Mouse (Mus musculus) intestine, embryonic 15.5 days (tissue): Measurements from ENCODE around the gene Cry1. TPM values are rescaled to one million over a fixed set of nuclear protein-coding genes. Genes with fewer than 3 reads are reported as not detected.

Source experiments
- ATAC-seq: fragments of 200-750 bp; cut with Nextera tagmentation; 2 replicates; pipeline ENCODE4 v1.8.0; 2017; ENCODE audit warnings: moderate TSS enrichment, moderate library complexity
- H3K27ac ChIP-seq: fragments of 300-500 bp; sonication (generic); 2 replicates; pipeline ENCODE4 v1.5.1; 2015; ENCODE audit warnings: mild to moderate bottlenecking, inconsistent platforms
- H3K27me3 ChIP-seq: fragments of 300-500 bp; sonication (generic); replicated peaks from 2 replicates; pipeline ENCODE4 v1.6.1; 2015; ENCODE audit warnings: inconsistent platforms
- H3K36me3 ChIP-seq: fragments of 300-500 bp; sonication (generic); 2 replicates; pipeline ENCODE4 v1.6.1; 2015; ENCODE audit warnings: inconsistent platforms
- H3K4me1 ChIP-seq: fragments of 300-500 bp; sonication (generic); replicated peaks from 2 replicates; pipeline ENCODE4 v1.6.1; 2015; ENCODE audit warnings: inconsistent platforms
- H3K4me2 ChIP-seq: fragments of 300-500 bp; sonication (generic); replicated peaks from 2 replicates; pipeline ENCODE4 v1.6.1; 2015; ENCODE audit warnings: mild to moderate bottlenecking, inconsistent platforms
- H3K4me3 ChIP-seq: fragments of 300-500 bp; sonication (generic); replicated peaks from 2 replicates; pipeline ENCODE4 v1.5.1; 2015; ENCODE audit warnings: inconsistent platforms
- H3K9ac ChIP-seq: fragments of 300-500 bp; sonication (generic); 2 replicates; pipeline ENCODE4 v1.6.1; 2015; ENCODE audit warnings: inconsistent platforms
- H3K9me3 ChIP-seq: fragments of 300-500 bp; sonication (generic); 2 replicates; pipeline ENCODE4 v1.6.1; 2016; ENCODE audit warnings: inconsistent platforms
- WGBS: fragments of 180-500 bp; shearing (Covaris S2); methylation state at CpG from one replicate; pipeline ENCODE4 v1.1.7; 2015; 5-methylcytosine and 5-hydroxymethylcytosine counted together
- polyA plus RNA-seq: library from polyadenylated mRNA; unstranded; fragments of >200 nt; fragmentation: Nextera tagmentation; extraction: Ambion mirVana; gene quantifications from 2 replicates; pipeline ENCODE4 v1.2.1, GENCODE M21; 2015

Cry1 gene
- polyA plus RNA-seq, 1 experiment from 2014 or later, result 28.1 TPM

DNA sequence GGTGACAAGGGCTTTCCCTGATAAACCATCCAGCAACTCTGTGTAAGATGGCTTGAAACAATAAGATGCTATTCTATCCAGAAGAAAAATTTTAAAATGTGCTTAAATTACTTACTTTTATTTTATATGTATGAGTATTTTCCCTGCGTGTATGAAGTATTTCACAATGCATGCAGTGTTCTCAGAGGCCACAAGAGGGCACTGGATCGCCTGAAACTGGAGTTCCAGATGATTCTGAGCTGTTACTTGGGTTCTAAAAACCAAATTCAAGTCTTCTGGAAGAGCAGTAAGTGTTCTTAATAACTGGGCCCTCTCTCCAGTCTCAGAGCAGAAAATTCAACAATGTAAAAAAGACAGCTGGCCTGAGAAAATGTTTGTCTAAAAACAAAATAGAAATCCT is 30.7 kb downstream of the Cry1 start:
- WGBS, result 10% methylated on average over 2 of the region's 2 CpGs
- Histone ChIP-seq H3K27me3 (no peaks in the 10 kb centered on the region), H3K4me2 (no peak overlapping the region), H3K9me3 (no peaks in the 10 kb centered on the region), H3K27ac (no peak overlapping the region), H3K36me3 (no peaks in the 10 kb centered on the region), H3K9ac (no peak overlapping the region), H3K4me3 (no peak overlapping the region), H3K4me1 (no peaks in the 10 kb centered on the region)
- ATAC-seq, result no peak

DNA sequence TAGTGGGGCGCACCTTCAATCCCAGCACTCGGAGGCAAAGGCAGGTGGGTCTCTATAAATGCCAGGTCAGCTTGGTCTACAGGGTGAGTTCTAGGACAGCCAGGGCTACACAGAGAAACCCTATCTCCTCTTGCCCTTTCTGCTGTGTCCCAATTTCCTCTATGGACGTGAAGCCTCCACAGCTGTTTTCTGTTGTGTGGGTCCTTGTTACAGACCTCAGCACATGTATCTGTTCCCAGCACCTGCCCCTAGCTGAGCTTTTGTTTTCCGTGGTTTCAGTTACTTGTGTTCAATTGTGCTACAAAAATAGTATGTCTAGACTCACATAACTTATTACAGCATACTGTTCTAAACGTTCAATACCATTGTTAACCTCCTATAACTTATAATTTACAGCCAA is 35.6 kb downstream of the Cry1 start:
- H3K4me1 ChIP-seq, result no peaks in the 10 kb centered on the region
- WGBS, result 90% methylated on average over 5 of the region's 5 CpGs
- no peak overlapping the region for H3K4me2 ChIP-seq
- no peaks in the 10 kb centered on the region for H3K27me3 ChIP-seq
- no peak overlapping the region for H3K27ac ChIP-seq
- ATAC-seq, result no peak
- no peak overlapping the region for H3K9ac ChIP-seq
- H3K4me3 ChIP-seq, result no peak overlapping the region
- no peaks in the 10 kb centered on the region for H3K9me3 ChIP-seq
- H3K36me3 ChIP-seq, result no peaks in the 10 kb centered on the region

DNA sequence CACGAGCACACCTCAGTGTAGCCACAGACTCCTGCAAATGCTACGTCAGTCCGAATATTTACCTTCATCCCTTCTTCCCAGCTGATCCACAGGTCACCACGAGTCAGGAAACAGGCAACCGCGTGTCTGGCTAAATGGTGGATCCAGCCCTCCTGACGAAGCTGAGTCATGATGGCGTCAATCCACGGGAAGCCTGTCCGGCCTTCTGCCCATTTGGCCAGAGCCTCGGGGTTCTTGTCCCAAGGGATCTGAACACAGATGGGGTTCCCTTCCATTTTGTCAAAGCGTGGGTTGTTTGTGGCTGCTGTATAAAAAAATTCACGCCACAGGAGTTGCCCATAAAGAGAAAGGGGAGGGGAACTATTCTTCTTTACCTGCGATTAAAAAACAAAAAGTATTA is 38.6 kb downstream of the Cry1 start:
- H3K9ac ChIP-seq, result no peak overlapping the region
- WGBS, result 85% methylated on average over 14 of the region's 14 CpGs
- no peaks in the 10 kb centered on the region for H3K36me3 ChIP-seq
- ATAC-seq, result no peak
- no peak overlapping the region for H3K4me2 ChIP-seq
- H3K9me3 ChIP-seq, result no peaks in the 10 kb centered on the region
- H3K4me3 ChIP-seq, result no peak overlapping the region
- H3K27ac ChIP-seq, result no peak overlapping the region
- H3K27me3 ChIP-seq, result no peaks in the 10 kb centered on the region
- H3K4me1 ChIP-seq, result no peaks in the 10 kb centered on the region

DNA sequence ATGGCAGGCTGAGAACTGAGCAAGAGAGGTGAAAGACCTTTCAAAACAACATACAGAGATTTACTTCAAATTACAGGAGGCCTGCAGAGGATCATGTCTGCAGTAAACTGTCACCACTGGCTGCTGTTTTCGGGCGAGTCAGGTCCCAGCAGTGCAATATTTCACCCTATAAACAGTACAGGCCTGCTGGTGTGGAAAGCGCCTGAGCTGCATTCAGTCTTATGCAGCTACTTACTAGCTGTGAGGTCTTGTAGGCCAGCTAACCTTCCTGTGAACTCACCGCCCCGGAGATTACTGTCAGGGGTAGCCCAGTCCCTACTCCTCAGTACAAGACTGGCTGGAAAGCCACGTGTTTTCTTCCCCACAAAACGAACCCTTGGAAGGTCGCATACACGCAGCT is 43.4 kb downstream of the Cry1 start:
- no peak overlapping the region for H3K27ac ChIP-seq
- no peak overlapping the region for H3K9ac ChIP-seq
- WGBS, result 37% methylated on average over 9 of the region's 9 CpGs
- no peaks in the 10 kb centered on the region for H3K4me1 ChIP-seq
- no peaks in the 10 kb centered on the region for H3K27me3 ChIP-seq
- H3K4me3 ChIP-seq, result no peak overlapping the region
- 0 out of 2 replicates have a peak, but pooled peaks have one; percentile 43 for ATAC-seq
- H3K9me3 ChIP-seq, result no peaks in the 10 kb centered on the region
- H3K36me3 ChIP-seq, result no peaks in the 10 kb centered on the region
- no peak overlapping the region for H3K4me2 ChIP-seq

DNA sequence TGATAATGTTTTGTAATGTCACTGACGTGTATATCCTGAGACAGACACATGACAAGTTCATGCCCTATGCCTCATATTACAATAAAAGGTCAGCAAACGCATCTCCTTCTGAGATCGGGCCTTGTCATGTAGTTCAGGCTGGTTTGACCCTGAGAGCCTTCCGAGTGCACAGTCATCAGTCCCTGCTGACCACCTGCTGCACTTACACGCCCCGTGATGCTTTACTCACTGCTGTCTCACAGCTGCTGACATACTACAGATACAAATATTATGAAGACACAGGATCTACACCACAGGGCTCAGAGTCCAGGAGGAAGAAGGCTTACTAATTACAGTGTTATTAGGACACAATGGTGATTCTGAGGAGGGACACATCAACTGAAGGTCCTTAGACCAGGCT is 48.3 kb downstream of the Cry1 start:
- Histone ChIP-seq H3K9me3 (no peaks in the 10 kb centered on the region), H3K27ac (no peak overlapping the region), H3K4me2 (no peak overlapping the region), H3K4me3 (no peak overlapping the region), H3K27me3 (no peaks in the 10 kb centered on the region), H3K36me3 (peaks cover 4% of the 10 kb centered on the region; the same call in 1 of the 2 replicates), H3K4me1 (no peaks in the 10 kb centered on the region), H3K9ac (no peak overlapping the region)
- WGBS, result 73% methylated on average over 6 of the region's 6 CpGs
- no peak for ATAC-seq

DNA sequence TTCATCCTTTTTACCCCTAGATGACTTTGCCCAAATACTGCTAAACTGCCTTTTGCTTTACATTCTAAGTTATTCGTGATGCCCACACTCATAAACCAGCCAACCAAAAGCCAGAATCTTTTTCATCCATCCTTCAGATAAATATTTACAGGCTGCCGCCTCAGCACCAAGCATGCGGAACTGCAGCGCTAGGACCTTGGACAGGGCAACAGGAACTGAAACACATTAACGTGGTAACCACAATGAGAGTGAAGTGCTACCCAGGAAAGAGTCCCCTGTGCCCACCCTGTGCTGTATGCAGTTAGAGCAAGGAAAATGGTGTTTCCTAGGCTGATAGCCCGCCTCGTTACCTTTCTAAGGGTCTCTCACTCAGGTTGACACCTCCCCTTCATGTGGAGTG is 56.4 kb downstream of the Cry1 start:
- 14% methylated on average over 7 of the region's 7 CpGs for WGBS
- Histone ChIP-seq H3K4me1 (peaks cover 7% of the 10 kb centered on the region; the same call in 1 of the 2 replicates), H3K4me3 (peak overlapping the region; percentile 68), H3K9ac (no peak overlapping the region), H3K36me3 (peaks cover under 1% of the 10 kb centered on the region; the same call in 1 of the 2 replicates), H3K9me3 (no peaks in the 10 kb centered on the region), H3K27ac (no peak overlapping the region), H3K27me3 (no peaks in the 10 kb centered on the region), H3K4me2 (peak overlapping the region; percentile 79)
- ATAC-seq, result peak; percentile 38

DNA sequence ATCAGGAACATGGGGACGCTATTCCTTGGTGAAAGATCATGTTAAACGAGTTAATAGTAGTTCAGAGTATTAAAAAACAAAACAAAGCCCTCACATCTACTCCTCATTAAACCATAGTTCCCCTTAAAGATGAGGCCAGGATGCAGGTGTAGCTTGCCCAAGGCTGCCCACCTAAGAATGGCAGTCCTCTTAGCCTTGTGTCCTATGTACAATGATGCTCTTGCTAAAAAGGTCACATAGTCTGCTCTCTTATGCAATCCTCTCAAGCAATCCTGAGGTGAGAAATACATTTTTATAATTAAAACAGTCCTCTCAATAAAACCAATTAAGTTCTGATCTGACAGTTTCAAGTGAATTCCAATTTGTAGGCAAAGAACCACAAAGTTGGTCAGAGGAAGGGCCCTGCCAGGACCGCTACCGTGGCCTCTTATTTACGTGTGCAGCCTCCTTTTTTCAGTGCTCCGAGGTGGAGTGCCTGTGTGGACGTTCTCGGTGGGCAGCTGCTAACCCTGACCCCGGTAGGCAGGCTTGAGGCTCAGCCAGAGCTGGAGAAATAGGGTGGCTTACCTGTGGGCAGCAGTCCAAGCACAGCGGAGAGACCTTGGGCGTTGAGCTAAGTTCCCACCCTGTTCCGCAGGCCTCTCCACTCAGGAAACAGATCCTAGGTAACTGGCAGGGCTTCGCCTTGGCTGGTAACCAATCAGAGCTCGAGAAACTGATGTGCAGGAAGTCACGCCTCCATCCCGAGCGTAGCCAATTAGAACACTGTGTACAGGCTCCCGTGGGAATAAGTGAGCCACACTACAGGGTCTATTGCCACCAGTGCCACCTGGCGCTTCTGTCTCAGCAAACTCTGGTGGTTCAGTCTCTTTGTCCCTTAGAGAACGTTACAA is 57.2 kb downstream of the Cry1 start, which contains the start of gene Mterf2:
Gene Mterf2 (minus strand): TSS at position 633 of the 893 bp plus-strand sequence.
- no peaks in the 10 kb centered on the region for H3K9me3 ChIP-seq
- peak within 1 kb of the TSS; percentile 75 for H3K9ac ChIP-seq
- H3K4me3 ChIP-seq, result peak within 1 kb of the TSS; percentile 68
- H3K4me2 ChIP-seq, result peak within 1 kb of the TSS; percentile 79
- H3K27ac ChIP-seq, result 0 out of 2 replicates have a peak within 1 kb of the TSS, but pooled peaks have one; percentile 56
- peak; percentile 99 for ATAC-seq
- WGBS, result 7% methylated on average over 20 of the region's 20 CpGs
- peaks cover 7% of the 10 kb centered on the region; the same call in 1 of the 2 replicates for H3K4me1 ChIP-seq
- no peaks in the 10 kb centered on the region; the same call in 1 of the 2 replicates for H3K36me3 ChIP-seq
- H3K27me3 ChIP-seq, result no peaks in the 10 kb centered on the region

DNA sequence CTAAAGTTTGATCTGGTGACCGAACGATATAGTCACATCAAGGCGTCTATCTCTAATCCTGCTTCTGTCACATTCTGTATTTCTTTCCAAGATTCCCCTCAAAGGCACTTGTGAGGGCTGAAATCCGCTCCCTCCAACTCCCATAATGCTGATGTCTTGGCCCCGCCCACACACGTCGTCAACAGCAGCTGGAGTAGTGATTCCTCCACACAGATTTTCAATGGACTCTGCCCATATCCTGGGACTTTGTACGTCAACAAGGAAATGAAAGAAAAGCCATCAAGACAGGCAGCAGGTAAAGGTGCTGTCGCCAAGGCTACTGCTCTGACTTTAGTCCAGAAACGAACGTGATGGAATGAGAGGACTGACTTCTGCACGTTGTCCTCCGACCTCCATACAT is 59.7 kb downstream of the Cry1 start:
- H3K27ac ChIP-seq, result peak overlapping the region; percentile 60
- peak; percentile 55 for ATAC-seq
- peak overlapping the region; percentile 30 for H3K4me2 ChIP-seq

DNA sequence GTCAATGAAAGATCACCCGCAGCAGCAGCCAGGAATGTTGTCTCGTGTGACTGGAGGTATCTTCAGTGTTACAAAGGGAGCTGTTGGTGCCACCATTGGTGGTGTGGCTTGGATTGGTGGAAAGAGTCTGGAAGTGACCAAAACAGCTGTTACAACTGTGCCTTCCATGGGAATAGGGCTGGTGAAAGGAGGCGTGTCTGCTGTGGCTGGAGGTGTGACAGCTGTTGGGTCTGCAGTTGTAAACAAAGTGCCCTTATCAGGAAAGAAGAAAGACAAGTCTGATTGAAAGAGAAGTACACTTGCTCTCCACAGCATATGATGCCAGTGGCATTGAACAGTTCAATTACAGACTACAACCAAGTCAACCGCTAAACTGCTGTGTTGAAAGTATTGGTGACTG is 70.5 kb downstream of the Cry1 start:
- WGBS, result 84% methylated on average over 4 of the region's 4 CpGs
- Histone ChIP-seq H3K4me1 (no peaks in the 10 kb centered on the region), H3K4me3 (no peak overlapping the region), H3K9ac (no peak overlapping the region), H3K4me2 (no peak overlapping the region), H3K36me3 (no peaks in the 10 kb centered on the region), H3K27ac (no peak overlapping the region), H3K27me3 (no peaks in the 10 kb centered on the region), H3K9me3 (no peaks in the 10 kb centered on the region)
- no peak for ATAC-seq

More for the DNA sequence above, 59.7 kb downstream of the Cry1 start:
- H3K36me3 ChIP-seq, result 0 out of 2 replicates have a peak, but pooled peaks cover 7% of the 10 kb centered on the region
- H3K27me3 ChIP-seq, result no peaks in the 10 kb centered on the region
- no peaks in the 10 kb centered on the region for H3K9me3 ChIP-seq
- WGBS, result 70% methylated on average over 13 of the region's 13 CpGs
- H3K4me3 ChIP-seq, result no peak overlapping the region
- H3K9ac ChIP-seq, result no peak overlapping the region
- H3K4me1 ChIP-seq, result peaks cover 7% of the 10 kb centered on the region; the same call in 1 of the 2 replicates

DNA sequence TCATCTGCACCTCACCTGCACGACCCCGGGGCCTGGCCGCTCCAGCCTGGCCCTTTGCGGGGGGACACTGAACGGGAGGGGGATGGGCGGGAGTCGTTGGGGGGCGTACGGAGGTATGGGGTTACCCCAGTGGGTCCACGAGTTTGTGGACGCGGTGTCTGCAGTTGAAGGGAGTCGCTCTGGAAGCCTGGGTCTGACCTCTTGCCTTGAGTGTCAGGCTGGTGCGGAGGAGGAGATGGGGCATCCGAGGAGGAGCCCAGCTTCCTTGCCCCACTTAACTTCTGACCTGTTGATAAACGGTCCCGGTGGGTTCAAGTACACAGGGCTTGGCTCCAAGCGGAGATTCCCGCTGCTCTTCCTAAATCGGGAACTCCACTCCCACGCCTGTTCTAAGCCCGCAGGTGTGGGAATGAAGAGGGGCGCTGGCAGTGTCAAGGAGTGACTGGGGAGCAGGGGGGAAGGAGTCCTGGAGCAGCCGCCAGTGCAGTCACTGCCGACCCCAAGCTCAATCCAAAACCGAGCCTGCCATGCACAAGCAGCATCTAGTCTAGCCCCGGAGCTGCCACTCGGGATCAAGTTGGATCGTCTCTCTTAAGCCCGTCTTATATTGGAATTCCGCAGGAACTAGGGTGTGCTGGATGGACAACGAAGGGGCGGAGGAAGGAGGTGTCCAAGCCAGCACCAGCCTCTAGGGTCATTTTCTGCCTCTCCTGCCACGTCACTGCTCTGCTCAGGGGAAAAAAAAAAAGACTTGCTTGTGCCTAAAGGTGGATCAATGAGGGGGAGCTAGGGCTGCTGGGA is 81.6 kb downstream of the Cry1 start:
- under 1% methylated on average over 34 of the region's 34 CpGs for WGBS

DNA sequence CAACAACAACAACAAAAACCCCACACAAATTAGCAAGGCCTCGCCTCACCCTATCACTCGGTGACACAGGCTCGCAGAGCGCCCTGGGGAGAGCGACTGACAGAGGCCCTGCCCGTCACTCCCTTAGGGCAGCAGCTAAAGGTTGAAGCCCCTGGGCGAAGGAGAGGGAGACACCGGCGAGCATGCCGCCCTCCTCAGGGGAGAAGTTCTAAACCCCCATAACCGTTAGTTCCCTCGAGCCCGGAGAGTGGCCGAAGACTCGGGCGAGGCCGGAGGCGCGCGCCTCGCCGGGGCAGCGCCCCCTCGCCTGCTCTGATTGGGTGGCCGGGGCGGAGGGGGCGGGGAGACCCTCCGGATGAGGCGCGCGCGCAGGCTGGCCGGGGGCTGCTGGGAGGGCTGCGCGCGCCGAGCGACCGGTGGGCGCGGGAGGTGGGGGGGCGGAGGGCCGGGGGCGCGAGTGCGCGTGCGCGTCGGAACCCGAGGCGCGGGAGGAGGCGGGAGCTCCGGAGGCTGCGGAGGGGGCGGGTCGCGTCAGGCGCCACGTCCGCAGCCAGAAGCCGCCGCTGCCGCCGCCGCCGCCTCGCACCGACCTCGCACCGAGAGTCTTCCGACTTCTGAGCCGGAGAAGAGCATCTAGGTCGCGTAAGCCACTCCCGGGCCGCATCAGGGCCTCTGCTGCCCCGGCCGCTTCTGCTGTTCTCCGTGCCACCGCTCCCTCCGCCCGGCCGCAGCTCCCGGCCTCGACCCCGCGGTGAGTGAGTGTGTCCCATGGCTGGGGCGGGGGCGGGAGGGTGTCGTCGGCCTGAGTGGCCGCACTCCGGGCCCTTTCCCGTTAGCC is 82.4 kb downstream of the Cry1 start, which contains the start of the genes Fhl4 and Tmem263:
Gene Fhl4 (minus strand): TSS at position 249 of the 838 bp plus-strand sequence.
Gene Tmem263 (plus strand): TSS at position 381 of the 838 bp plus-strand sequence.
- peak within 1 kb of the TSS; percentile 91 for H3K9ac ChIP-seq
- WGBS, result under 1% methylated on average over 92 of the region's 96 CpGs
- no peaks in the 10 kb centered on the region for H3K27me3 ChIP-seq
- no peaks in the 10 kb centered on the region for H3K4me1 ChIP-seq
- peak; percentile 97 for ATAC-seq
- peak within 1 kb of the TSS; percentile 94 for H3K4me3 ChIP-seq
- peak within 1 kb of the TSS; percentile 79 for H3K27ac ChIP-seq
- peak within 1 kb of the TSS; percentile 87 for H3K4me2 ChIP-seq
- H3K36me3 ChIP-seq, result no peaks in the 10 kb centered on the region
- H3K9me3 ChIP-seq, result no peaks in the 10 kb centered on the region

More for the DNA sequence above, 81.6 kb downstream of the Cry1 start:
- ATAC-seq, result peak; percentile 57
- H3K9ac ChIP-seq, result peak overlapping the region; percentile 91
- H3K27me3 ChIP-seq, result no peaks in the 10 kb centered on the region
- H3K36me3 ChIP-seq, result no peaks in the 10 kb centered on the region
- no peaks in the 10 kb centered on the region for H3K4me1 ChIP-seq
- no peaks in the 10 kb centered on the region for H3K9me3 ChIP-seq
- peak overlapping the region; percentile 94 for H3K4me3 ChIP-seq
- peak overlapping the region; percentile 87 for H3K4me2 ChIP-seq
- peak overlapping the region; percentile 79 for H3K27ac ChIP-seq
